Mouse (Mus musculus) hindbrain, embryonic 14.5 days (tissue): ENCODE measurements around the gene Taar6. TPM values are rescaled to one million over a fixed set of nuclear protein-coding genes. Genes with fewer than 3 reads are reported as not detected.

Experiments
- ATAC-seq: fragments of 200-750 bp; cut with Nextera tagmentation; 2 replicates; pipeline ENCODE4 v1.8.0; 2017; ENCODE audit warnings: moderate number of reproducible peaks, mild to moderate bottlenecking, moderate TSS enrichment, moderate library complexity; ENCODE audit not compliant: low FRiP score
- DNase-seq: peaks from one replicate; pipeline ENCODE4 v3.0.0-alpha.2; 2015; ENCODE audit warnings: low spot score
- H3K27ac ChIP-seq: fragments of 300-500 bp; sonication (generic); 2 replicates; pipeline ENCODE4 v1.5.1; 2014; ENCODE audit warnings: mild to moderate bottlenecking, moderate library complexity
- H3K27me3 ChIP-seq: fragments of 300-500 bp; sonication (generic); 2 replicates; pipeline ENCODE4 v1.6.1; 2014; ENCODE audit warnings: mild to moderate bottlenecking, low read length, mixed read lengths; ENCODE audit not compliant: control insufficient read depth, insufficient read depth
- H3K36me3 ChIP-seq: fragments of 300-500 bp; sonication (generic); replicated peaks from 2 replicates; pipeline ENCODE4 v1.6.1; 2014; ENCODE audit not compliant: control insufficient read depth, insufficient read depth
- H3K4me1 ChIP-seq: fragments of 300-500 bp; sonication (generic); replicated peaks from 2 replicates; pipeline ENCODE4 v1.6.1; 2014; ENCODE audit warnings: antibody characterized with exemption, low read length, mixed read lengths; ENCODE audit not compliant: control insufficient read depth, insufficient read depth
- H3K4me2 ChIP-seq: fragments of 300-500 bp; sonication (generic); replicated peaks from 2 replicates; pipeline ENCODE4 v1.6.1; 2014; ENCODE audit warnings: mild to moderate bottlenecking, moderate library complexity
- H3K4me3 ChIP-seq: fragments of 300-500 bp; sonication (generic); replicated peaks from 2 replicates; pipeline ENCODE4 v1.5.1; 2014; ENCODE audit warnings: mild to moderate bottlenecking, low read length
- H3K9ac ChIP-seq: fragments of 300-500 bp; sonication (generic); 2 replicates; pipeline ENCODE4 v1.6.1; 2014
- H3K9me3 ChIP-seq: fragments of 300-500 bp; sonication (generic); 2 replicates; pipeline ENCODE4 v1.6.1; 2016; ENCODE audit warnings: low read length; ENCODE audit not compliant: control insufficient read depth
- WGBS: fragments of 180-500 bp; shearing (Covaris S2); extraction: QIAGEN DNeasy Blood & Tissue Kit; methylation state at CpG from one replicate; pipeline ENCODE4 v1.1.7; 2014; 5-methylcytosine and 5-hydroxymethylcytosine counted together
- polyA plus RNA-seq: library from polyadenylated mRNA; unstranded; fragments of >200 nt; fragmentation: Nextera tagmentation; extraction: Ambion mirVana; gene quantifications from 2 replicates; pipeline ENCODE4 v1.2.1, GENCODE M21; 2014

Gene Taar6
- polyA plus RNA-seq, 1 experiment from 2014 or later: not detected

GRCm38 (mm10) chr10:23949508-23950005, 35.9 kb downstream of the Taar6 start, which contains the start of gene Taar3:
Taar3 (plus strand) TSS chr10:23949558.
- Histone ChIP-seq H3K4me3 (no peak within 1 kb of the TSS), H3K4me2 (no peak within 1 kb of the TSS), H3K27ac (no peak within 1 kb of the TSS), H3K36me3 (no peaks in the 10 kb centered on the region), H3K9ac (no peak within 1 kb of the TSS), H3K27me3 (no peaks in the 10 kb centered on the region), H3K9me3 (no peaks in the 10 kb centered on the region), H3K4me1 (no peaks in the 10 kb centered on the region)
- 85% methylated on average over 16 of the region's 16 CpGs for WGBS
- DNase-seq (no peak), ATAC-seq (no peak)

DNA sequence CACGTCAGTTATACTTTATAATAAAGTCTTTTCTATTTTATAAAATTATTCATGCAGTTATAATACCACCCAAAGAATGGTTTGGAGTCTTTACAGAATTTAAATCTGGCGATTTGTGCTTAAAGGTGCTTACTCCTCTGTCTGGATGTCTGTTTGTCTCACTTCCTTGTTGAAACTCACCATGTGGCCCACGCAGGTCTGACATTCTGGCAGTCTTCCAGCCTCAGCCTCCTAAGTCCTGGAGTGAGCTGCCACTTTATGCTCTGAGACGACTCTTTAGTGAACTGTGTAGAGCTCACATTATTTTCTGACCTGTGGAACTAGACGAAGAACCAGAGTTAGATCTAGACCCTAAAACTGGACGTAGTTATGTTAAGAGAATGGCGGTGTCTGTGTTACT, 37.4 kb downstream of the Taar6 start:
- Histone ChIP-seq H3K27ac (no peak overlapping the region), H3K4me2 (no peak overlapping the region), H3K27me3 (no peaks in the 10 kb centered on the region), H3K36me3 (no peaks in the 10 kb centered on the region), H3K9ac (no peak overlapping the region), H3K4me1 (no peaks in the 10 kb centered on the region), H3K9me3 (no peaks in the 10 kb centered on the region), H3K4me3 (no peak overlapping the region)
- WGBS: 71% methylated on average over 7 of the region's 7 CpGs
- no peak for DNase-seq
- no peak for ATAC-seq

- no peak for DNase-seq
- H3K27me3 ChIP-seq: no peaks in the 10 kb centered on the region
These were observed 43.0 kb downstream of the Taar6 start for GRCm38 (mm10) chr10:23942465-23942864.

GRCm38 (mm10) chr10:23938312-23938711, 47.1 kb downstream of the Taar6 start, which contains the start of gene Taar2:
Taar2 (plus strand) TSS chr10:23938572.
- Histone ChIP-seq H3K27ac (no peak within 1 kb of the TSS), H3K27me3 (no peaks in the 10 kb centered on the region), H3K4me3 (no peak within 1 kb of the TSS), H3K9me3 (no peaks in the 10 kb centered on the region), H3K4me1 (no peaks in the 10 kb centered on the region), H3K9ac (peak within 1 kb of the TSS; percentile 17; the same call in 1 of the 2 replicates), H3K36me3 (no peaks in the 10 kb centered on the region), H3K4me2 (no peak within 1 kb of the TSS)
- WGBS: 46% methylated on average over 6 of the region's 6 CpGs
- no peak for DNase-seq
- ATAC-seq: no peak

More at GRCm38 (mm10) chr10:23942465-23942864, 43.0 kb downstream of the Taar6 start:
- Histone ChIP-seq H3K4me1 (no peaks in the 10 kb centered on the region), H3K27ac (no peak overlapping the region), H3K9me3 (no peaks in the 10 kb centered on the region), H3K4me2 (no peak overlapping the region), H3K9ac (no peak overlapping the region), H3K4me3 (no peak overlapping the region), H3K36me3 (no peaks in the 10 kb centered on the region)
- WGBS: 76% methylated on average over 5 of the region's 5 CpGs
- ATAC-seq: no peak

GRCm38 (mm10) chr10:23937613-23938012, 47.8 kb downstream of the Taar6 start:
- no peak for DNase-seq
- H3K4me2 ChIP-seq: no peak overlapping the region
- no peaks in the 10 kb centered on the region for H3K9me3 ChIP-seq
- 52% methylated on average over 4 of the region's 4 CpGs for WGBS
- H3K9ac ChIP-seq: no peak overlapping the region
- H3K27ac ChIP-seq: no peak overlapping the region
- H3K36me3 ChIP-seq: no peaks in the 10 kb centered on the region
- no peaks in the 10 kb centered on the region for H3K27me3 ChIP-seq
- H3K4me3 ChIP-seq: no peak overlapping the region
- ATAC-seq: no peak
- H3K4me1 ChIP-seq: no peaks in the 10 kb centered on the region

Other genes with a start within 250 kb of the Taar6 start
- 114 and 132 TPM in 2 replicates for gene Rps12, start 198.4 kb downstream of the Taar6 start, polyA plus RNA-seq
- gene Slc18b1, start 188.7 kb downstream of the Taar6 start, polyA plus RNA-seq: 22.6 and 25.5 TPM in 2 replicates
- 0.12 TPM in 1 of 2 replicates, not detected in the other for gene Vnn3, start 134.2 kb downstream of the Taar6 start, polyA plus RNA-seq
- gene Vnn1, start 91.0 kb downstream of the Taar6 start, polyA plus RNA-seq: 0.33 TPM in 1 of 2 replicates, not detected in the other
- not detected in 2 replicates for gene Taar1, start 65.3 kb downstream of the Taar6 start, polyA plus RNA-seq
- not detected in 2 replicates for gene Taar2, start 47.1 kb downstream of the Taar6 start, polyA plus RNA-seq
- gene Taar3, start 36.1 kb downstream of the Taar6 start, polyA plus RNA-seq: not detected in 2 replicates
- gene Taar4, start 25.2 kb downstream of the Taar6 start, polyA plus RNA-seq: not detected in 2 replicates
- gene Taar5, start 14.9 kb downstream of the Taar6 start, polyA plus RNA-seq: not detected in 2 replicates
- gene Taar7a, start 7.8 kb upstream of the Taar6 start, polyA plus RNA-seq: not detected in 2 replicates
- not detected in 2 replicates for gene Taar7b, start 14.3 kb upstream of the Taar6 start, polyA plus RNA-seq
- not detected in 2 replicates for gene Taar7d, start 41.6 kb upstream of the Taar6 start, polyA plus RNA-seq
- not detected in 2 replicates for gene Taar7e, start 52.0 kb upstream of the Taar6 start, polyA plus RNA-seq
- gene Taar7f, start 63.9 kb upstream of the Taar6 start, polyA plus RNA-seq: not detected in 2 replicates
- gene Taar8a, start 90.9 kb upstream of the Taar6 start, polyA plus RNA-seq: not detected in 2 replicates
- not detected in 2 replicates for gene Taar8b, start 106.6 kb upstream of the Taar6 start, polyA plus RNA-seq
- gene Taar8c, start 116.3 kb upstream of the Taar6 start, polyA plus RNA-seq: not detected in 2 replicates
- not detected in 2 replicates for gene Taar9, start 123.9 kb upstream of the Taar6 start, polyA plus RNA-seq
- 355 and 384 TPM in 2 replicates for gene Stx7, start 163.7 kb upstream of the Taar6 start, polyA plus RNA-seq
- 8.2 and 11.1 TPM in 2 replicates for gene Moxd1, start 237.9 kb upstream of the Taar6 start, polyA plus RNA-seq